Mouse (Mus musculus): ENCODE data around the gene Klf12.
A peak's percentile ranks its signal among the peaks of the same experiment; 100 is the strongest.

Klf12 gene

DNA sequence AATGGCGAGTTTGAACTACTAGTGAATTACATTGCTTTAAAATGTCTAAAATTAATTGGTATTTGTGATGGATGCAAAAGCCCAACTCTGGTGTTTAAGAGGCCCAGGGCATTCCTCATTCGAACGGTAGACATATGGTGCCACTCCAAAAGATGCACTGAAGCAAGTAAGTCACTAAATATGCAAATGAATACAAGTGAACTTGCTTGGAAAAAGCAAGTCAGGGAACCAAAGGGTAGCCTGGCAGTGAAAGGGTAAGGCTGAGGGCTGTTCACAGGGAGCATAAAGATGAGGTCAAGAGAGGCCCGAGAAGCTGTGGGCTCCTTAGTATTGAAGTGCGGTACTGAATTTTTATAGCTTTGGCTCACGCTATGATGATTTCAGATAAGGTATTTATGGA lies 242.7 kb downstream of the Klf12 start:
- no peak for DNase-seq (ENCODE audit: low spot score)

DNA sequence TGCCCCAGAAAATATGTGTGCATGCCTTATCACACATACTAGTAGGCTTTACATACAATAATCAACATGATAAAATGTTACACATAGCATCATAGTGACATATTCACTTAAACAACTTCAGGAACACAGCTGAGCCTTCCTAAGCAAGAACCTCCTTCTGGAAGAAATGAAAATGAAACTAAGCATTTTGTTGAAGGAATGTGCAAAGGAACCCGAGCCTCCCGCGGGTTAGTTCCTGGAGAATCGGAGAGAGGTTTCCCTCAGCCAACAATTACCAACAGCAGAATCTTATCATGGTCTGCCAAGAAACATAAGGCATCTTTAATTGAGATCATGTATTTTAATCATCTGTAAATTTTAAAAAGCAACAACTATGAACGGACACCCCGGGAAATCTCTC lies 257.8 kb downstream of the Klf12 start:
- no peak for DNase-seq (ENCODE audit: low spot score)

DNA sequence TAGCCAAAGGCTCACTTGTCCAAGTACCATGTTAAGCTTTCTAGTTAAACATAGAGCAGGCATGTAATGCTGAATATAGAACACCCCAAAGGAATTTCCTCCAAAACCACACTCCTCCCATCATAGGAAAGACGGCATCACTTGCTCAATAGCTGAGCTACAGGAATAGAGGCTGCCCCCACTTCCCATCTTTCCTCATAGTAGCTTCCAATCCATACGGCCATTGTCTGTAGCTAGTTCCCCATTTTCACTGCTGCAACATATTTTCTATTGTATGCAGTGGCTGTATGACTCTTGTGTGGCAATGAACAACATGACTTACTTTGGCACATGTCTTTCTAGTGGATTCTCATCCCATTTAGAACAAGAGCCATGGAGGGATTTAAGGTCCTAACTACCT lies 267.3 kb downstream of the Klf12 start:
- no peak for DNase-seq (ENCODE audit: low spot score)

- DNase-seq (ENCODE audit: low spot score) = no peak
These were observed 274.0 kb downstream of the Klf12 start for GRCm38 (mm10) chr14:100010525-100010924.

- DNase-seq (ENCODE audit: low spot score) = peak; percentile 24
These were observed 274.6 kb downstream of the Klf12 start for GRCm38 (mm10) chr14:100009790-100010382.

GRCm38 (mm10) chr14:99983510-99983909 lies 301.0 kb downstream of the Klf12 start:
- DNase-seq (ENCODE audit: low spot score) = no peak

DNA sequence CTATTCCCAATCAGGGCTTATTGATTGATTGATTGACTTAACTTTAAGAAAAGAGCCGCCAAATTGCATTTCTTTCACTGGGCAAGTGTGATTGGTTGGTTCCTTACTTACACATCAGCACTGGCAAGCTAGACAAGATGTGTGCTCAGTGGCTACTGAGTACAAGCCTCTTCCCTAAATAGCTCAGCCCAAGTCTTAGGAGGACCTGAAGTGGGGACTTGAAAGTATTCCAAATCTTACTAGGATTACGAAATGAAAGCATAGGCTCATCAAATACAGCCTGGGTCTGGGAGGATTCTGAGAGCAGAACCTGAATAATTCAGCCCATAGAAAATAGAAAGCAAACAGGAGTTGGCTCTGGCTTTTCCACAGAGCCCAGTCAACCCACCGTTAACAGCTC lies 303.3 kb downstream of the Klf12 start:
- no peak for DNase-seq (ENCODE audit: low spot score)

GRCm38 (mm10) chr14:99967920-99968319 lies 316.6 kb downstream of the Klf12 start:
- DNase-seq (ENCODE audit: low spot score) = no peak

- DNase-seq (ENCODE audit: low spot score) = no peak
These were observed 323.8 kb downstream of the Klf12 start for GRCm38 (mm10) chr14:99960500-99961229.

- no peak for DNase-seq (ENCODE audit: low spot score)
These were observed 329.3 kb downstream of the Klf12 start for GRCm38 (mm10) chr14:99955133-99955532.

- no peak for DNase-seq (ENCODE audit: low spot score)
These were observed 340.0 kb downstream of the Klf12 start for GRCm38 (mm10) chr14:99944221-99945108.

DNA sequence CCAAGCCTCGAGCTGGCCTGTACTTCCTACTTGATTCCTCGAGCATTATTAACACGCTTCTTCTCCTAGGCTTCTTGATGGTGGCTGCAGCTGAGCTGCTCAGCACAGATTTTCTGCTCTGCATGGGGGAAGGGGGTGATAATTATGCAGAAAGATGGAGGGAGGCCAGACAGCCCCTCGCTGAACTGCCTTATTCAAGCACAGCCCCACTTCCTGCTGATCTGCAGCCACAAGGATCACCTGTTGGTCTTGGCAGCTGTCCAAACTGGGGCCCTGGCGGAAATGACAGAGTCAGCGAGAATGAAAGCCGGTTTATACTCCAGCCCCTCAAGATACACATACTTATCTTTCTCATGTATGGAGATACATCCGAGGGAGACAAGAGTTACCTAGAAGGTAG lies 341.3 kb downstream of the Klf12 start:
- DNase-seq (ENCODE audit: low spot score) = peak; percentile 19

DNA sequence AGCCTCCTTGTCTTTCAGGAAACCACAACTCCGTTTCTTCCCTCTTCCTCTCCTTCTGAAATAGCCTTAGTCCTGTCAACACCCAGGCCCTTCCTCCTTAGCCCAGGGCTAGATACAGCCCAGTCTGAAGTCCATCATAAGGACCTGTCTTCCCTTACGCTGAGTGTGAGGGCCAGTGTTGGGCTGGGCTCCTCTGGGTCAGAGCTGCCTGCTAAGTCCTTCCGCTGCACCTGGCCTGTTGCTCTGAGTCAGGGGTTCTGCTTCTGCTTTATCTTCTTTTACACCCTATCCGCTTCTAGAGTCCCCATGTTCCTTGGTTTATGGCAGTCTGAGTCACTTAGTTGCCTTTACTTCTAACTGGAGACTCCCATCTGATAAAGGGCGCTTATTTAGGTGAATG lies 351.0 kb downstream of the Klf12 start:
- no peak for DNase-seq (ENCODE audit: low spot score)

- peak; percentile 63 for DNase-seq (ENCODE audit: low spot score)
These were observed 352.6 kb downstream of the Klf12 start for GRCm38 (mm10) chr14:99931879-99932278.

DNA sequence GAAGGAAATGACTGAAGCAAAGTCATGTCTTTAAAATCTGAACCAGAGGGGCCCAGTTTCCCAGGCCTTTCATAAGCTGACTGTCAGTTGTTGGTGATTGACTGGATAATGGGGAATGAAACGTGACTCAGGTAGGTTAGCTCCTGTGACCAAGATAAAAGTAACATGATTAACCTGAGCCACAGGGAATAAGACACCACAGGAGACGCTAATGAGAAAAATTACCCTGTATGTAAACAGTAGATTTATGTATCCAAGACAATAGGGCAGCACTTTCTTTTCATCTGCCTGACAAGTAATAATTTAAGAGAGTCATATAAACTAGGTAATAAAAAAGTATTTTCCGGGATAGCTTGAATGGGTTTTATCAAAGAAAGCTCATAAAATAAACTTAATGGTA lies 372.6 kb downstream of the Klf12 start:
- DNase-seq (ENCODE audit: low spot score) = no peak

- no peak for DNase-seq (ENCODE audit: low spot score)
These were observed 373.6 kb downstream of the Klf12 start for GRCm38 (mm10) chr14:99910876-99911275.

DNA sequence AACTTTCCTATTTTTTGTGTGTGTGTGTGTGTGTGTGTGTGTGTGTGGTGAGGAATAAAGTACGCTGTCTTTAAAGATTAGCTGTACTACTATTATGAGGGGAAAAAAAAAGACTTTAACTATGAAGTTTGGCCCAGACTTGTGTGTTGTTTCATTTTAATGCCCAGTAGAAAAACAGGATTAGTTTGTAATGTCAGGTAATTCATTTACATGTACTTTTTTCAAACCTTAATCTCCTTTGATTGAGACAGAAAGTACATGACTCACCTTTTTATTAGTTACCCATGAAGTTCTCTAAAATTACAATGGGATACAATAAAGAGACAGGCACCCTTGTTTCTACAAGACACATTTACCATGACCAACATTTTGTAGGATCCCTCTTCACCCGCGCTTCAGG lies 383.6 kb downstream of the Klf12 start:
- no peak for DNase-seq (ENCODE audit: low spot score)

DNA sequence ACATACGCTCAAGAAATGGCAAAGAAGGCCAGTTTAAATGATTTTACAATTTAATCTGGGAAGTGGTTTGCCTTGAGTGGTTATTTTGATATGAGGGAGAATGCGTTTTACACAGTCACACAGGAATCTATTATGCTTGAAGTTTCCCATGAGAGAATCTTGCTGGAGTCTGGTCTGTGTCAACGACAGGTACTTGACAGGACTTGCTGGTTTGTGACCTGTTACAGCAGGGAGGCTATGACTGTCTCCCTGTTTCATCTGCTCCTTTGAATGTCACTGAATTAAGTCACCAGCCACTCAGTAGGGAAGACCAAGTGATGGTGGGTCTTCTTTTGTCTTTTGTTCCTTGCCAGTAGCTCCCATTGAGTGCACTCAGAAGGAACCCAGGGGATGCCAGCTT lies 385.6 kb downstream of the Klf12 start:
- DNase-seq (ENCODE audit: low spot score) = no peak

GRCm38 (mm10) chr14:99894708-99895383 lies 389.6 kb downstream of the Klf12 start:
- peak; percentile 50 for DNase-seq (ENCODE audit: low spot score)

- no peak for DNase-seq (ENCODE audit: low spot score)
These were observed 390.4 kb downstream of the Klf12 start for GRCm38 (mm10) chr14:99894062-99894461.

DNA sequence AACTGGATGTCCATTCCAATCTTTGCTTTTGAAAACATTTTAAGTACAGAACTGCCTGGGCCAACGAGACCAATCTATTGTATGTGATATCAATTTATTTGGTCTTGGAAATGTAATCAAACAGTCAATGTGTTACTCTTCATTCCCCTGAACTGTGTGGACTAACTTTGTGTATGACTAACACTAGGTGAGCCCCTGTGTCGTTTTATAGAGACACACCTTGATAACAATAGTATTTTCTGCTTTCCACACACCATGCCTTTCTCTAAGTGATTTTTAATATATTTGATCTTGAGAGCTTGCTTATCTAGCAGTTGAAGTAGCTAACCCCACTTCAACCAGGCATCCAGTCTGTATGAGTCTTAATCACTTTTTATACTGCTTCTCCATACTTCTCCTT lies 398.0 kb downstream of the Klf12 start:
- DNase-seq (ENCODE audit: low spot score) = no peak

DNA sequence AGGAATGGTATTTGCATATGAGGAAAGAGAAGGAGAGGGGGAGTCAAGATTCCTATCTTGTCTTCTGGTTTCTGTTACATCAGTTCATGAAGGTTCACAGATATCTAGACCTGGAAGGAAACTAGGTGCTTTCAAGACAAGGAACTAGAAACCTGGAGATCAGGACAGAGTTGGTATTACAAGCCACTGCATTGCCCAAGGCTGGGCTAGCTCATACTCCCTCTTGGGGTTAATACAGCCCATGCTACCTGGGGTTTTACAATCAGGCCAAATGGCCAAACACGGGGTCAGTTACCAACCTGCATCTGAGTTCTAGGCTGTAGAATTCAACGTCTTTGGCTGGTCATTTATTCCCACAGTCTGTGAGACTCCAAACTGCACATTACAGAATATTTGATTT lies 398.9 kb downstream of the Klf12 start:
- no peak for DNase-seq (ENCODE audit: low spot score)
